Mouse (Mus musculus): ENCODE data around the gene 1700029P11Rik.

- TF ChIP-seq POLR2A (IDR thresholded peaks at IDR 0.05; ENCODE audit: low read depth, low read length) (no peak), CTCF (IDR thresholded peaks at IDR 0.05; ENCODE audit: extremely low read depth, insufficient read length, insufficient replicate concordance, low read depth, low read length) (peak; percentile 97)
Observed at GRCm38 (mm10) chr15:81956457-81956856, 23.9 kb upstream of the 1700029P11Rik start.

All from small intestine, adult 2 months (tissue).